Mouse (Mus musculus) CD4-positive helper T cell, adult 2 months (primary cell): ENCODE data around the gene Adipoq.
A peak's percentile ranks its signal among the peaks of the same experiment; 100 is the strongest.

Experiments used
- DNase-seq: peaks from one replicate; pipeline ENCODE4 v3.0.0-alpha.2; 2012; ENCODE audit warnings: low read depth, missing footprints, low spot score

The Adipoq gene

GRCm38 (mm10) chr16:23114339-23115171 is 31.8 kb upstream of the Adipoq start:
- DNase-seq: no peak

GRCm38 (mm10) chr16:23115486-23115885 is 30.9 kb upstream of the Adipoq start:
- DNase-seq: no peak

- DNase-seq: no peak
Observed at GRCm38 (mm10) chr16:23117173-23117572, 29.2 kb upstream of the Adipoq start.

GRCm38 (mm10) chr16:23122446-23122845 is 23.9 kb upstream of the Adipoq start:
- no peak for DNase-seq

- DNase-seq: no peak
Observed at GRCm38 (mm10) chr16:23123104-23123503, 23.2 kb upstream of the Adipoq start.

- DNase-seq: no peak
Observed at GRCm38 (mm10) chr16:23124398-23124797, 21.9 kb upstream of the Adipoq start.

- DNase-seq: no peak
Observed at GRCm38 (mm10) chr16:23127311-23127672, 19.0 kb upstream of the Adipoq start.

GRCm38 (mm10) chr16:23127673-23128375 is 18.5 kb upstream of the Adipoq start, which contains the start of gene Rfc4:
Gene Rfc4, minus strand, starts transcription at chr16:23127737.
- peak; percentile 94 for DNase-seq

GRCm38 (mm10) chr16:23130303-23130702 is 16.0 kb upstream of the Adipoq start:
- no peak for DNase-seq

- DNase-seq: no peak
Observed at GRCm38 (mm10) chr16:23132336-23132735, 14.0 kb upstream of the Adipoq start.

GRCm38 (mm10) chr16:23135421-23136149 is 10.8 kb upstream of the Adipoq start:
- peak; percentile 75 for DNase-seq

- no peak for DNase-seq
Observed at GRCm38 (mm10) chr16:23136406-23136970, 9.8 kb upstream of the Adipoq start.

- DNase-seq: no peak
Observed at GRCm38 (mm10) chr16:23140911-23141310, 5.4 kb upstream of the Adipoq start.

- DNase-seq: peak; percentile 89
Observed at GRCm38 (mm10) chr16:23144326-23144725, 2.0 kb upstream of the Adipoq start.

GRCm38 (mm10) chr16:23145211-23145610 is 1.1 kb upstream of the Adipoq start:
- DNase-seq: no peak

- no peak for DNase-seq
Observed at GRCm38 (mm10) chr16:23148936-23149335, 2.6 kb downstream of the Adipoq start.

GRCm38 (mm10) chr16:23149396-23149795 is 3.1 kb downstream of the Adipoq start:
- no peak for DNase-seq

- peak; percentile 76 for DNase-seq
Observed at GRCm38 (mm10) chr16:23151423-23151822, 5.1 kb downstream of the Adipoq start.

GRCm38 (mm10) chr16:23154261-23154660 is 7.9 kb downstream of the Adipoq start:
- no peak for DNase-seq

GRCm38 (mm10) chr16:23157013-23157412 is 10.7 kb downstream of the Adipoq start:
- no peak for DNase-seq

- DNase-seq: no peak
Observed at GRCm38 (mm10) chr16:23158292-23158691, 12.0 kb downstream of the Adipoq start.

- no peak for DNase-seq
Observed at GRCm38 (mm10) chr16:23158957-23159356, 12.6 kb downstream of the Adipoq start.
